25 mouse cellular contexts compared by ENCODE assay signal in the genomic region with DNA sequence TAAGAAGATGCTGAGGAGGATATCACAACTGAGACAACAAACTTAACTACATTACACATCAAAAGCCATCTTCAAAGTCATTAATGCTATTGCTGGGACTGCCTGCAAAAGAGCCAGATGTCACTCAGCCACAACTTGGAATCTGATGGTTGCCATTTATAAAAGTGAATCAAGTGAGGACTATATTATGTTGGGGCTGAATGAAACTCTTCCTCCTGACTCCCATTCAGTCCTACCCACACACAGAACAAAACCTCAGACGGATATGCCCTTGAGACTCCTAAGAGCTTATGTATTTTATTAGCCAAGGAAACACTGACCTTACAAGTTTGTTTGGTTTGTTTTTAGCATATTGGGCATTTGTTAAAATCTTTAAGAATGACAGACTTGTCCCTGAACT.
"Had no signal": no experiment of that assay in that cellular context is flagged by ENCODE, and none has a peak within 500 bp of the region (broad histone marks: within the 10 kb centered on the region; RNA-seq: fewer than 3 reads in every experiment).

No protein-coding gene starts in this region.

- ATAC-seq: forebrain, postnatal 0 days; hindbrain, postnatal 0 days; intestine, embryonic 16.5 days; liver, embryonic 12.5 days had no signal

- H3K4me3 ChIP-seq: heart, adult 2 months; heart, embryonic 13.5 days; heart, embryonic 15.5 days; hindbrain, embryonic 13.5 days; hindbrain, embryonic 15.5 days; kidney, embryonic 15.5 days; limb, embryonic 13.5 days; limb, embryonic 15.5 days; liver, embryonic 12.5 days had no signal

- H3K4me1 ChIP-seq: heart, embryonic 13.5 days; heart, embryonic 15.5 days; hindbrain, embryonic 13.5 days; hindbrain, embryonic 15.5 days; kidney, embryonic 15.5 days; limb, embryonic 13.5 days; limb, embryonic 15.5 days; liver, embryonic 12.5 days had no signal

- H3K27ac ChIP-seq: heart, adult 2 months; heart, embryonic 13.5 days; heart, embryonic 15.5 days; hindbrain, embryonic 13.5 days; hindbrain, embryonic 15.5 days; hindbrain, postnatal 0 days; kidney, embryonic 15.5 days; kidney, postnatal 0 days; limb, embryonic 13.5 days; limb, embryonic 15.5 days; liver, embryonic 12.5 days; liver, embryonic 14.5 days had no signal

- DNase-seq: forebrain, postnatal 0 days; gastrocnemius, postnatal 14 days; gastrocnemius, postnatal 36 days; heart, adult 11 months; heart, adult 2 months; heart, postnatal 14 days; heart, postnatal 36 days; kidney, adult 11 months; kidney, adult 2 months; kidney, adult 9 months; kidney, postnatal 14 days; kidney, postnatal 36 days; layer of hippocampus, postnatal 36 days had no signal
